In the genomic region with DNA sequence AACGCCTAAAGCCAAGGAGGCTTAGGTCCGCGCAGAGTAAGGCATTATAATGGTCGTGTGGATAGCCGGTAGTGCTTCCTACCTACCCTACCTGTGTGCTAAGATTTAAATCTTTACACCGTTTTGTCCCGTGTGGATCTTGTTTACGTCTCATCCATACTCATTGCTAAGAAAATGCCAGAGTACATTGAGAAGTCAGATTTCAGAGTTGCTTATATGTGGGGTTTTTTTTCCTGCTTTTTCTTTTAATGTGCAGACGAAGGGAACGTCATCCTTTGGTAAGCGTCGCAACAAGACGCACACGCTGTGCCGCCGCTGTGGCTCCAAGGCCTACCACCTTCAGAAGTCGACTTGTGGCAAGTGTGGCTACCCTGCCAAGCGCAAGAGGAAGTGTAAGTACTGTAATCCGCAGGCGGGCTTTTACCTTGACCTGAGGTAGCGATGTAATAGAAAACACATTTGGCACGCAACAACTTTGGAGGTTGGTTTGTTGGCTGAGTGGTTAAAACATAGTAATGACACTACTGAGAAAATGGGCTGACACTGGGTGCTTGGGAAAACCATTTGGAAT, we compare ENCODE assay signal across 9 mouse cellular contexts. TPM values are rescaled to one million over a fixed set of nuclear protein-coding genes. Genes with fewer than 3 reads are reported as not detected.
DNase-seq lines count a peak whose midpoint lies in the region; ATAC-seq and TF ChIP-seq lines count a peak whose summit lies in the region.
"Had no signal": no experiment of that assay in that cellular context is flagged by ENCODE, and none has a peak within 500 bp of the region (broad histone marks: within the 10 kb centered on the region; RNA-seq: fewer than 3 reads in every experiment).

No protein-coding gene starts in this region.

- TF ChIP-seq POLR2A in cerebellum, adult 2 months (IDR thresholded peaks at IDR 0.05; ENCODE audit: borderline replicate concordance, insufficient read depth, low read length): no peak

- no peak; the same call in 1 of the 2 replicates for ATAC-seq in forebrain, embryonic 11.5 days (replicated peaks; ENCODE audit: low FRiP score)
- ATAC-seq in activated CD4-positive, CD25-positive, alpha-beta regulatory T cell, adult 4 months: no peak

- peak overlapping the region; percentile 74 for H3K4me2 ChIP-seq in forebrain, embryonic 11.5 days (ENCODE audit: low read depth, low read length, severe bottlenecking)

- H3K27ac ChIP-seq in cerebellum, adult 2 months (ENCODE audit: insufficient read depth, low read length): peak overlapping the region; percentile 5; the same call in 1 of the 2 replicates
- peak overlapping the region; percentile 75 for H3K27ac ChIP-seq in forebrain, embryonic 11.5 days (ENCODE audit: low read depth, low read length)

- 1% methylated on average over 22 of the region's 22 CpGs for WGBS in cerebellum, adult 2 months
- 2% methylated on average over 22 of the region's 22 CpGs for WGBS in forebrain, embryonic 11.5 days

- peak overlapping the region; percentile 96 for H3K9ac ChIP-seq in forebrain, embryonic 11.5 days (ENCODE audit: low read length)

- TF ChIP-seq CTCF in cerebellum, adult 2 months (IDR thresholded peaks at IDR 0.05; ENCODE audit: borderline replicate concordance, insufficient read depth, low read depth, low read length): no peak

- no peaks in the 10 kb centered on the region for H3K9me3 ChIP-seq in forebrain, embryonic 11.5 days (ENCODE audit: control insufficient read depth, low read length)

- H3K4me1 ChIP-seq in cerebellum, adult 2 months (ENCODE audit: control insufficient read depth, insufficient read depth, low read length): no peaks in the 10 kb centered on the region
- peaks cover 5% of the 10 kb centered on the region; the same call in 1 of the 2 replicates for H3K4me1 ChIP-seq in forebrain, embryonic 11.5 days (replicated peaks; ENCODE audit: control insufficient read depth, insufficient read depth, low read length)

- H3K36me3 ChIP-seq in forebrain, embryonic 11.5 days (ENCODE audit: control insufficient read depth, insufficient read depth, low read length): peaks cover 20% of the 10 kb centered on the region

- peak overlapping the region; percentile 64 for H3K4me3 ChIP-seq in cerebellum, adult 2 months (replicated peaks; ENCODE audit: insufficient read depth, low read depth, low read length)
- peak overlapping the region; percentile 89 for H3K4me3 ChIP-seq in forebrain, embryonic 11.5 days (ENCODE audit: low read depth, low read length)

- H3K27me3 ChIP-seq in cerebellum, adult 2 months (ENCODE audit: control insufficient read depth, insufficient read depth, low read length): no peaks in the 10 kb centered on the region
- H3K27me3 ChIP-seq in forebrain, embryonic 11.5 days (ENCODE audit: control insufficient read depth, insufficient read depth, low read length): no peaks in the 10 kb centered on the region
- H3K27me3 ChIP-seq: Patski had no signal

- peak in 1 of 2 experiments; percentile 14 for DNase-seq in cerebellum, adult 2 months
- DNase-seq in cerebellum, postnatal 36 days: no peak
- DNase-seq in B cell, adult 2 months: peak; percentile 55 to 59
- no peak for DNase-seq in forebrain, embryonic 11.5 days (ENCODE audit: low spot score)
- DNase-seq in kidney, postnatal 14 days: peak; percentile 13
- peak; percentile 63 for DNase-seq in naive thymus-derived CD4-positive, alpha-beta T cell, adult 2 months (ENCODE audit: low read depth)
- DNase-seq in layer of hippocampus, adult 8-10 months (ENCODE audit: low spot score in 2 of 2): no peak

RNA-seq across cellular contexts. Expression of a gene that starts 0.7 kb away (rescaled TPM):
- polyA plus RNA-seq in cerebellum, adult 2 months (2012; rRNA removed): 845 and 981 TPM in 2 replicates
- 418 and 471 TPM in 2 replicates for polyA plus RNA-seq in forebrain, embryonic 11.5 days (2014; fragmentation: Nextera tagmentation; extraction: Ambion mirVana)
- polyA plus RNA-seq in activated CD4-positive, CD25-positive, alpha-beta regulatory T cell, adult 4 months (2017; shearing (Covaris generic)): 1,000 to 10,000 TPM; 2,142 to 2,785 TPM
- 100 to 1,000 TPM; 305 to 338 (median 326) TPM for total RNA-seq in layer of hippocampus, adult 8-10 months (2022)

RNA-seq across cellular contexts. Expression of a gene that starts 8.8 kb away (rescaled TPM):
- 0.59 and 0.70 TPM in 2 replicates for polyA plus RNA-seq in cerebellum, adult 2 months (2012; rRNA removed)
- 0.97 and 1.6 TPM in 2 replicates for polyA plus RNA-seq in forebrain, embryonic 11.5 days (2014; fragmentation: Nextera tagmentation; extraction: Ambion mirVana)
- 10 to 100 TPM; 31.6 to 35.4 TPM for polyA plus RNA-seq in activated CD4-positive, CD25-positive, alpha-beta regulatory T cell, adult 4 months (2017; shearing (Covaris generic))
- total RNA-seq in layer of hippocampus, adult 8-10 months (2022): 1 to 10 TPM; 2.7 to 6.0 (median 5.3) TPM

RNA-seq across cellular contexts. Expression of a gene that starts 26.5 kb away (rescaled TPM):
- polyA plus RNA-seq in cerebellum, adult 2 months (2012; rRNA removed): 19.5 and 20.6 TPM in 2 replicates
- 15.7 and 16.3 TPM in 2 replicates for polyA plus RNA-seq in forebrain, embryonic 11.5 days (2014; fragmentation: Nextera tagmentation; extraction: Ambion mirVana)
- polyA plus RNA-seq in activated CD4-positive, CD25-positive, alpha-beta regulatory T cell, adult 4 months (2017; shearing (Covaris generic)): 10 to 100 TPM; 22.4 to 23.6 TPM
- 10 to 100 TPM; 24.6 to 25.5 (median 24.8) TPM for total RNA-seq in layer of hippocampus, adult 8-10 months (2022)

RNA-seq across cellular contexts. Expression of a gene that starts 53.6 kb away (rescaled TPM):
- polyA plus RNA-seq in cerebellum, adult 2 months (2012; rRNA removed): 0.03 and 0.07 TPM in 2 replicates
- not detected in 2 replicates for polyA plus RNA-seq in forebrain, embryonic 11.5 days (2014; fragmentation: Nextera tagmentation; extraction: Ambion mirVana)
- polyA plus RNA-seq in activated CD4-positive, CD25-positive, alpha-beta regulatory T cell, adult 4 months (2017; shearing (Covaris generic)): not detected
- under 1 TPM; 0.14 to 0.39 (median 0.36) TPM for total RNA-seq in layer of hippocampus, adult 8-10 months (2022)
- polyA plus RNA-seq: Patski had no signal

Comparison
In these comparisons a context has a peak if more than half of its experiments do, and no peak if none do; other contexts are left out.
1. DNase-seq: peak in B cell, adult 2 months (2 of 2), kidney, postnatal 14 days (single experiment) and naive thymus-derived CD4-positive, alpha-beta T cell, adult 2 months (single experiment); none in cerebellum, postnatal 36 days (0 of 2), forebrain, embryonic 11.5 days (single experiment) and layer of hippocampus, adult 8-10 months (0 of 2).
2. RNA of a gene that starts 8.8 kb away (polyA plus RNA-seq): 31.6 to 35.4 TPM in activated CD4-positive, CD25-positive, alpha-beta regulatory T cell, adult 4 months; 0.97 to 1.6 TPM in forebrain, embryonic 11.5 days and 0.59 to 0.70 TPM in cerebellum, adult 2 months; every median in the first group is over 10 times any median in the second.